Mouse (Mus musculus): ENCODE measurements around the gene Tomm40.

DNA sequence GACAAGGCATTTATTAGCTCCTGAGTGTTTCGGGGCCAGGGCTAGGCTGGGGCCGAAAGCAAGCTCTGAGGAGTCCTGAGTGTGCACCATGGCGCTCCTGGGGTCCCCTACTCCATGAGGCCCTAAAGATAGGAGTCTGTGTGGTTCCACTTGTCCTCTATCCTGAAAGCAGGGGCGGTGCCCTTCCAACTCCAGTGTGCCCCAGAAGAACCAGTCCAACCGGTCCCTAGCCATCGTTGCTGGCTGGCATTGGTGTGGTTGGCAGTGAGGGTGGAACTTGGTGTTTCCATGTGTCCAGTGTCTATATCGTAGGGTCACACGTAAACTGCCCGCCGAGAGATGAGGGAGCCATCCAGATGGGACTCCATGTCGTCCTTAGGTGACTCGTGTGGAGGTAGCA lies 8.9 kb upstream of the Tomm40 start:
- TF ChIP-seq CTCF (IDR thresholded peaks at IDR 0.05; ENCODE audit: low read depth): no peak
- TF ChIP-seq EP300 (IDR thresholded peaks at IDR 0.05; ENCODE audit: low read depth): no peak
